26 mouse cellular contexts compared by ENCODE assay signal in genomic region chr2:44437496-44438057, GRCm38 (mm10).
A peak's percentile ranks its signal among the peaks of the same experiment; 100 is the strongest.
DNase-seq lines count a peak whose midpoint lies in the region; ATAC-seq and TF ChIP-seq lines count a peak whose summit lies in the region.
"Had no signal": no experiment of that assay in that cellular context is flagged by ENCODE, and none has a peak within 500 bp of the region (broad histone marks: within the 10 kb centered on the region; RNA-seq: fewer than 3 reads in every experiment).

No protein-coding gene starts in this region.

- no peaks in the 10 kb centered on the region for H3K4me1 ChIP-seq in embryonic facial prominence, embryonic 11.5 days (ENCODE audit: control insufficient read depth, insufficient read depth, low read length)
- peaks cover 6% of the 10 kb centered on the region for H3K4me1 ChIP-seq in embryonic facial prominence, embryonic 10.5 days
- peaks cover 14% of the 10 kb centered on the region for H3K4me1 ChIP-seq in limb, embryonic 12.5 days (replicated peaks)
- peaks cover 3% of the 10 kb centered on the region; the same call in 1 of the 2 replicates for H3K4me1 ChIP-seq in limb, embryonic 10.5 days
- H3K4me1 ChIP-seq in limb, embryonic 13.5 days = peaks cover 11% of the 10 kb centered on the region
- 0 out of 2 replicates have a peak, but pooled peaks cover 8% of the 10 kb centered on the region for H3K4me1 ChIP-seq in forebrain, embryonic 15.5 days
- H3K4me1 ChIP-seq: kidney, embryonic 15.5 days had no signal

- H3K27ac ChIP-seq in embryonic facial prominence, embryonic 11.5 days (replicated peaks; ENCODE audit: low read depth, low read length) = no peak overlapping the region
- H3K27ac ChIP-seq in embryonic facial prominence, embryonic 10.5 days (replicated peaks) = no peak overlapping the region; the same call in 1 of the 2 replicates
- H3K27ac ChIP-seq in limb, embryonic 12.5 days = peak overlapping the region; percentile 50; the same call in 1 of the 2 replicates
- no peak overlapping the region for H3K27ac ChIP-seq in limb, embryonic 10.5 days
- H3K27ac ChIP-seq in limb, embryonic 13.5 days = peak overlapping the region; percentile 44
- H3K27ac ChIP-seq in forebrain, embryonic 15.5 days (replicated peaks) = no peak overlapping the region
- H3K27ac ChIP-seq: forebrain, embryonic 13.5 days; kidney, embryonic 15.5 days; liver, embryonic 14.5 days had no signal

- no peak for ATAC-seq in embryonic facial prominence, embryonic 11.5 days (replicated peaks; ENCODE audit: insufficient number of reproducible peaks, low FRiP score, low TSS enrichment, low read depth)
- ATAC-seq in limb, embryonic 12.5 days (ENCODE audit: insufficient number of reproducible peaks, insufficient read depth, low FRiP score, low TSS enrichment, low read depth) = no peak
- ATAC-seq in limb, embryonic 13.5 days (ENCODE audit: low FRiP score, low read depth) = peak; percentile 55
- no peak for ATAC-seq in forebrain, embryonic 15.5 days (replicated peaks)
- ATAC-seq: forebrain, embryonic 13.5 days; hindbrain, embryonic 16.5 days; Patski had no signal

- DNase-seq in embryonic facial prominence, embryonic 11.5 days (ENCODE audit: low spot score) = peak; percentile 7
- no peak for DNase-seq in embryonic facial prominence, embryonic 10.5 days (ENCODE audit: low spot score)
- no peak for DNase-seq in limb, embryonic 10.5 days (ENCODE audit: low spot score)
- DNase-seq in brain, embryonic 14.5 days (ENCODE audit: low read depth) = peak; percentile 23
- DNase-seq in embryo, embryonic 10 days (ENCODE audit: low spot score) = no peak
- DNase-seq: adrenal gland, postnatal 25 days; cerebellum, adult 18-20 months; gastrocnemius, postnatal 10 days; heart, postnatal 14 days; kidney, adult 18-20 months; kidney, postnatal 36 days; layer of hippocampus, postnatal 36 days; lung, adult 2 months; right cerebral cortex, postnatal 25 days; spleen, adult 18-20 months; thymus, postnatal 25 days had no signal

- no peak overlapping the region for H3K9ac ChIP-seq in embryonic facial prominence, embryonic 11.5 days (replicated peaks; ENCODE audit: low read length)
- H3K9ac ChIP-seq in limb, embryonic 12.5 days (replicated peaks) = no peak overlapping the region
- no peak overlapping the region for H3K9ac ChIP-seq in limb, embryonic 13.5 days
- no peak overlapping the region for H3K9ac ChIP-seq in forebrain, embryonic 15.5 days (replicated peaks)
- H3K9ac ChIP-seq: forebrain, embryonic 13.5 days; kidney, embryonic 15.5 days; liver, embryonic 14.5 days had no signal

- TF ChIP-seq POLR2A in brain, embryonic 14.5 days (IDR thresholded peaks at IDR 0.05; ENCODE audit: borderline replicate concordance, extremely low read depth, insufficient read depth, insufficient read length, poor library complexity, severe bottlenecking) = no peak

- no peak for TF ChIP-seq CTCF in brain, embryonic 14.5 days (IDR thresholded peaks at IDR 0.05; ENCODE audit: borderline replicate concordance, extremely low read depth, insufficient read depth, insufficient read length)

- H3K4me2 ChIP-seq in embryonic facial prominence, embryonic 11.5 days (ENCODE audit: low read depth, low read length) = no peak overlapping the region
- no peak overlapping the region for H3K4me2 ChIP-seq in limb, embryonic 12.5 days
- H3K4me2 ChIP-seq in limb, embryonic 13.5 days (replicated peaks) = no peak overlapping the region
- H3K4me2 ChIP-seq in forebrain, embryonic 15.5 days (replicated peaks) = no peak overlapping the region
- H3K4me2 ChIP-seq: forebrain, embryonic 13.5 days; kidney, embryonic 15.5 days; midbrain, embryonic 11.5 days had no signal

- no peak overlapping the region for H3K4me3 ChIP-seq in embryonic facial prominence, embryonic 11.5 days (ENCODE audit: low read depth, low read length)
- H3K4me3 ChIP-seq in embryonic facial prominence, embryonic 10.5 days = no peak overlapping the region
- no peak overlapping the region for H3K4me3 ChIP-seq in limb, embryonic 12.5 days (replicated peaks)
- no peak overlapping the region for H3K4me3 ChIP-seq in limb, embryonic 10.5 days
- no peak overlapping the region for H3K4me3 ChIP-seq in limb, embryonic 13.5 days
- no peak overlapping the region for H3K4me3 ChIP-seq in forebrain, embryonic 15.5 days
- H3K4me3 ChIP-seq: forebrain, embryonic 13.5 days; kidney, embryonic 15.5 days had no signal

- H3K36me3 ChIP-seq in embryonic facial prominence, embryonic 11.5 days (replicated peaks; ENCODE audit: control insufficient read depth, insufficient read depth, low read depth, low read length) = no peaks in the 10 kb centered on the region
- H3K36me3 ChIP-seq in embryonic facial prominence, embryonic 10.5 days (replicated peaks) = no peaks in the 10 kb centered on the region
- no peaks in the 10 kb centered on the region for H3K36me3 ChIP-seq in limb, embryonic 12.5 days
- no peaks in the 10 kb centered on the region for H3K36me3 ChIP-seq in limb, embryonic 10.5 days
- H3K36me3 ChIP-seq in limb, embryonic 13.5 days = no peaks in the 10 kb centered on the region
- H3K36me3 ChIP-seq in forebrain, embryonic 15.5 days = no peaks in the 10 kb centered on the region
- H3K36me3 ChIP-seq: G1E; kidney, embryonic 15.5 days had no signal

- H3K9me3 ChIP-seq in embryonic facial prominence, embryonic 11.5 days (replicated peaks; ENCODE audit: control insufficient read depth, low read length) = no peaks in the 10 kb centered on the region
- peaks cover 10% of the 10 kb centered on the region for H3K9me3 ChIP-seq in embryonic facial prominence, embryonic 10.5 days
- H3K9me3 ChIP-seq in limb, embryonic 12.5 days = peaks cover 13% of the 10 kb centered on the region
- H3K9me3 ChIP-seq in limb, embryonic 10.5 days (replicated peaks) = 0 out of 2 replicates have a peak, but pooled peaks cover 2% of the 10 kb centered on the region
- H3K9me3 ChIP-seq in limb, embryonic 13.5 days = peaks cover 12% of the 10 kb centered on the region
- peaks cover 6% of the 10 kb centered on the region; the same call in 1 of the 2 replicates for H3K9me3 ChIP-seq in forebrain, embryonic 15.5 days

- H3K27me3 ChIP-seq in embryonic facial prominence, embryonic 11.5 days (ENCODE audit: control insufficient read depth, insufficient read depth, low read length) = no peaks in the 10 kb centered on the region
- H3K27me3 ChIP-seq in embryonic facial prominence, embryonic 10.5 days (replicated peaks; ENCODE audit: low read depth, poor library complexity, severe bottlenecking) = no peaks in the 10 kb centered on the region
- no peaks in the 10 kb centered on the region for H3K27me3 ChIP-seq in limb, embryonic 12.5 days
- no peaks in the 10 kb centered on the region for H3K27me3 ChIP-seq in limb, embryonic 10.5 days (ENCODE audit: low read depth, poor library complexity, severe bottlenecking)
- no peaks in the 10 kb centered on the region for H3K27me3 ChIP-seq in limb, embryonic 13.5 days
- no peaks in the 10 kb centered on the region for H3K27me3 ChIP-seq in forebrain, embryonic 15.5 days
- H3K27me3 ChIP-seq: forebrain, embryonic 13.5 days; kidney, embryonic 15.5 days; Patski had no signal

- 59% methylated on average over 8 of the region's 8 CpGs for WGBS in embryonic facial prominence, embryonic 11.5 days
- 61% methylated on average over 8 of the region's 8 CpGs for WGBS in embryonic facial prominence, embryonic 10.5 days
- WGBS in limb, embryonic 12.5 days = 69% methylated on average over 8 of the region's 8 CpGs
- WGBS in limb, embryonic 10.5 days = 76% methylated on average over 8 of the region's 8 CpGs
- WGBS in limb, embryonic 13.5 days = 54% methylated on average over 8 of the region's 8 CpGs
- WGBS in forebrain, embryonic 15.5 days = 50% methylated on average over 8 of the region's 8 CpGs

Comparison
In these comparisons a context has a peak if more than half of its experiments do, and no peak if none do; other contexts are left out.
1. DNase-seq: peak in embryonic facial prominence, embryonic 11.5 days (single experiment) and brain, embryonic 14.5 days (single experiment); none in embryonic facial prominence, embryonic 10.5 days (single experiment), limb, embryonic 10.5 days (single experiment) and embryo, embryonic 10 days (single experiment).
2. H3K27ac ChIP-seq: peak in limb, embryonic 12.5 days (single experiment) and limb, embryonic 13.5 days (single experiment); none in embryonic facial prominence, embryonic 11.5 days (single experiment), embryonic facial prominence, embryonic 10.5 days (single experiment), limb, embryonic 10.5 days (single experiment) and forebrain, embryonic 15.5 days (single experiment).